Mouse (Mus musculus): ENCODE results near the gene Slc1a2. TPM values are rescaled to one million over a fixed set of nuclear protein-coding genes. Genes with fewer than 3 reads are reported as not detected.

Gene Slc1a2
- polyA plus RNA-seq, 1 experiment from 2014 or later = 13.1 TPM

- no peaks in the 10 kb centered on the region for H3K9me3 ChIP-seq
- H3K27ac ChIP-seq = no peak overlapping the region
- H3K4me2 ChIP-seq = no peak overlapping the region
- ATAC-seq (ENCODE audit: low FRiP score) = no peak
- no peaks in the 10 kb centered on the region for H3K36me3 ChIP-seq (replicated peaks)
- no peak overlapping the region for H3K9ac ChIP-seq
- H3K4me3 ChIP-seq (replicated peaks) = no peak overlapping the region
- H3K4me1 ChIP-seq = peaks cover 21% of the 10 kb centered on the region
- 88% methylated on average over 4 of the region's 4 CpGs for whole genome bisulfite sequencing
- no peaks in the 10 kb centered on the region for H3K27me3 ChIP-seq
Observed at GRCm38 (mm10) chr2:102733128-102733527, 74.7 kb downstream of the Slc1a2 start.

GRCm38 (mm10) chr2:102734055-102734454, 75.6 kb downstream of the Slc1a2 start:
- no peak overlapping the region for H3K9ac ChIP-seq
- no peaks in the 10 kb centered on the region for H3K36me3 ChIP-seq (replicated peaks)
- WGBS = 88% methylated on average over 3 of the region's 3 CpGs
- H3K9me3 ChIP-seq = no peaks in the 10 kb centered on the region
- no peak overlapping the region for H3K4me3 ChIP-seq (replicated peaks)
- H3K4me2 ChIP-seq = no peak overlapping the region
- no peak for ATAC-seq (ENCODE audit: low FRiP score)
- peaks cover 21% of the 10 kb centered on the region for H3K4me1 ChIP-seq
- no peaks in the 10 kb centered on the region for H3K27me3 ChIP-seq
- no peak overlapping the region for H3K27ac ChIP-seq

- Histone ChIP-seq H3K9ac (no peak overlapping the region), H3K4me3 (replicated peaks) (no peak overlapping the region), H3K27me3 (no peaks in the 10 kb centered on the region), H3K4me2 (no peak overlapping the region), H3K4me1 (peaks cover 21% of the 10 kb centered on the region), H3K27ac (no peak overlapping the region), H3K9me3 (no peaks in the 10 kb centered on the region), H3K36me3 (replicated peaks) (0 out of 2 replicates have a peak, but pooled peaks cover 2% of the 10 kb centered on the region)
- ATAC-seq (ENCODE audit: low FRiP score) = no peak
- 83% methylated on average over 2 of the region's 2 CpGs for WGBS
Observed at GRCm38 (mm10) chr2:102735031-102735430, 76.6 kb downstream of the Slc1a2 start.

- H3K4me2 ChIP-seq = no peak overlapping the region
- H3K9me3 ChIP-seq = no peaks in the 10 kb centered on the region
- no peak for ATAC-seq (ENCODE audit: low FRiP score)
- H3K27ac ChIP-seq = no peak overlapping the region
- H3K4me3 ChIP-seq (replicated peaks) = no peak overlapping the region
- WGBS = 94% methylated on average over 9 of the region's 9 CpGs
- no peak overlapping the region for H3K9ac ChIP-seq
- H3K36me3 ChIP-seq (replicated peaks) = 0 out of 2 replicates have a peak, but pooled peaks cover 2% of the 10 kb centered on the region
- H3K27me3 ChIP-seq = no peaks in the 10 kb centered on the region
- peaks cover 13% of the 10 kb centered on the region for H3K4me1 ChIP-seq
Observed at GRCm38 (mm10) chr2:102735811-102736210, 77.4 kb downstream of the Slc1a2 start.

DNA sequence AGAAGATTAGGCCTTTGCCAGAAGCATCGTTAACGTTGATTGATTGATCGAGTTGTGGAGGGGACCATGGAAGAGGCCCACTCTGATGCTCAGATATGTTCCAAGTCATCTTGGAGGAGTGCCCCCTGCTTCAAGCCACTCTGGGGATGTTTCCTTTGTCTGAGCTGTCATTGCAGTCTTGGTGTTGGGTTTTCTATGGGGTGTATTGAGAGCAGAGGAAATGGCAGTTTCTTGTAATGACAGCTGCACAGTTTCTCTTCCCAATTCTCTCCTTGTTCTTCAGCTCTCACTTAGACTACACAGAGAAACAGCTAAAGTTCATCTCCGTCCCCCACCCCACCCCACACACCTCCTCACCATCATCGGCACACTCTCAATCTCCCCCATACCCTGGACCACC, 78.0 kb downstream of the Slc1a2 start:
- H3K4me1 ChIP-seq = peaks cover 7% of the 10 kb centered on the region; the same call in 1 of the 2 replicates
- H3K27ac ChIP-seq = no peak overlapping the region
- H3K36me3 ChIP-seq (replicated peaks) = 0 out of 2 replicates have a peak, but pooled peaks cover 2% of the 10 kb centered on the region
- H3K4me2 ChIP-seq = no peak overlapping the region
- no peak overlapping the region for H3K9ac ChIP-seq
- no peak for ATAC-seq (ENCODE audit: low FRiP score)
- H3K4me3 ChIP-seq (replicated peaks) = no peak overlapping the region
- 81% methylated on average over 5 of the region's 5 CpGs for WGBS
- H3K27me3 ChIP-seq = no peaks in the 10 kb centered on the region
- H3K9me3 ChIP-seq = no peaks in the 10 kb centered on the region

- peaks cover under 1% of the 10 kb centered on the region; the same call in 1 of the 2 replicates for H3K4me1 ChIP-seq
- ATAC-seq (ENCODE audit: low FRiP score) = no peak
- H3K4me2 ChIP-seq = no peak overlapping the region
- no peaks in the 10 kb centered on the region for H3K27me3 ChIP-seq
- H3K9me3 ChIP-seq = no peaks in the 10 kb centered on the region
- 0 out of 2 replicates have a peak, but pooled peaks cover 2% of the 10 kb centered on the region for H3K36me3 ChIP-seq (replicated peaks)
- H3K27ac ChIP-seq = no peak overlapping the region
- H3K4me3 ChIP-seq (replicated peaks) = no peak overlapping the region
- 97% methylated on average over 1 of the region's 1 CpGs for WGBS
- H3K9ac ChIP-seq = no peak overlapping the region
Observed at GRCm38 (mm10) chr2:102738852-102739251, 80.4 kb downstream of the Slc1a2 start.

GRCm38 (mm10) chr2:102742685-102743084, 84.2 kb downstream of the Slc1a2 start:
- no peak overlapping the region for H3K9ac ChIP-seq
- no peak for ATAC-seq (ENCODE audit: low FRiP score)
- H3K27ac ChIP-seq = no peak overlapping the region
- no peaks in the 10 kb centered on the region for H3K9me3 ChIP-seq
- H3K36me3 ChIP-seq (replicated peaks) = 0 out of 2 replicates have a peak, but pooled peaks cover 2% of the 10 kb centered on the region
- 73% methylated on average over 5 of the region's 5 CpGs for WGBS
- no peak overlapping the region for H3K4me2 ChIP-seq
- H3K4me1 ChIP-seq = peaks cover 21% of the 10 kb centered on the region
- no peaks in the 10 kb centered on the region for H3K27me3 ChIP-seq
- no peak overlapping the region for H3K4me3 ChIP-seq (replicated peaks)

DNA sequence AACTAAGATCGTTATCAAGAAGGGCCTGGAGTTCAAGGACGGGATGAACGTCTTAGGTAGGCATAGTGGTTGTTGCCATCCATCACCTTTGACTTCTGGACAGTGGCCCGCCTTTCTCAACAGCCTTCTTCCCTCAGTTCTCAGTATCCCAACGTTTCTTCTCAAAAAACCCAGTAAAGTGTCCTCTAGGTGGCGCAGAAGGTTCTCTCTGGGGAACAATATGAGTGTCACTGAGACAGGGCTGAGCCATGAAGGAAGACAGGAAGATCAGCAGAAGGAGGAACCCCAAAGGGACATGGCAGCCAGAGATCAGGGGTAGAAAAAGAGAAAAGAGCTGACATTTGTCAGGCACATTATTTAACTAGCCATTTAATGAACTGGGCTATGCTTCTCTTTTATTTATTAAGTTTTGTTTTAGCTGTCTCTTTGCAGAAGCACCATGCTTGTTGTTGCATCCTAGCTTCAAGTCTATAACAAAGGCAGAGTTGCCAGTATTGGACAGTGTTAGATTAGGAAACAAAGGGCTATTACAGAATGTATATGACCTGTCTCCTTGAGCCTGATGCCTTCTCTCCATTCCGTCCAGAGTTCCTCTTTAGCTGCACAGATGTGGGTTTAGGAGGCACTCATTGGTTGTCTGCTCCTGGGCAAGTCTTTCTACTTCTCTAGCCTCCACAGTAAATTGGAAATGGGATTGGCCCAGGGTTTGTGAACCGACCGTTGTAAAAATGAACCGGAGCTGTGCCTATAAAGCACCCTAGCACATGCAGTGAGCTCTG, 85.6 kb downstream of the Slc1a2 start:
- no peak for ATAC-seq (ENCODE audit: low FRiP score)
- Histone ChIP-seq H3K4me3 (replicated peaks) (no peak overlapping the region), H3K27ac (no peak overlapping the region), H3K9ac (no peak overlapping the region), H3K4me1 (peaks cover 21% of the 10 kb centered on the region), H3K4me2 (no peak overlapping the region), H3K36me3 (replicated peaks) (0 out of 2 replicates have a peak, but pooled peaks cover 6% of the 10 kb centered on the region), H3K27me3 (no peaks in the 10 kb centered on the region), H3K9me3 (no peaks in the 10 kb centered on the region)
- 63% methylated on average over 10 of the region's 10 CpGs for WGBS

DNA sequence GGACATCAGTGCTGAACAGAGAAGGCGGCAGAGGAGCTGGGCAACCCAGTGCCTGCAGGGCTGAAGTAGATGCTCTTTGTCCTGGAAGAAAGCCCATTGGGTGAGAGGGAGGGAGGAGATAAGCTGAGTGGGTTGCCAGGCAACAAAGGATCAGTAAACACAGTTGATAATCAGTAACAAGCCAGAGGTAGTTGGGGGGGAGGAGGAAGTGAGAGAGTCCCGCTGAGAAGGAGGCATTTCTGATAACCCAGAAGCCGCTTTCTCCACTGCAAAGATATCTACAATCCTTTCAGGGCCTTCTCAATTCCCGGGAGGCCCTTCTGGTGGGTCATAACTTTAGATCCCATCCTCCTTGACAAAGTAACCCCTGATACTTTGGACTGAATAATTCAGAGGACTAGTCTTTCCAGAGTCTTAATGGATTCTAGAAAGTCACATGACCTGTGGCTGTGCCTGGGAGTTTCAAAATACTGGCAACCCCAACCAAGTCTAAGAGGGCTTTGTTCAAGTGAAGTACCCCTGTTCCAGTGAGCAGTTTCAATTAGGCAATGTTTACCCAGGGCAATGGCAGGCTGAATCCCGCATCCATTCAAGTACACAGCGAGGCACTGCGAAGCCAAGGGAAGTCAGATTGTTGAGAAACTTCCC, 86.9 kb downstream of the Slc1a2 start:
- no peak overlapping the region for H3K4me3 ChIP-seq (replicated peaks)
- ATAC-seq (ENCODE audit: low FRiP score) = peak; percentile 96
- WGBS = 2% methylated on average over 7 of the region's 7 CpGs
- no peaks in the 10 kb centered on the region for H3K9me3 ChIP-seq
- 0 out of 2 replicates have a peak, but pooled peaks cover 4% of the 10 kb centered on the region for H3K36me3 ChIP-seq (replicated peaks)
- H3K4me1 ChIP-seq = peaks cover 21% of the 10 kb centered on the region
- H3K4me2 ChIP-seq = peak overlapping the region; percentile 41
- no peaks in the 10 kb centered on the region for H3K27me3 ChIP-seq
- no peak overlapping the region for H3K9ac ChIP-seq
- peak overlapping the region; percentile 71 for H3K27ac ChIP-seq

GRCm38 (mm10) chr2:102747758-102748157, 89.3 kb downstream of the Slc1a2 start:
- Histone ChIP-seq H3K4me1 (peaks cover 21% of the 10 kb centered on the region), H3K27me3 (no peaks in the 10 kb centered on the region), H3K4me3 (replicated peaks) (no peak overlapping the region), H3K9ac (no peak overlapping the region), H3K9me3 (no peaks in the 10 kb centered on the region), H3K27ac (no peak overlapping the region), H3K36me3 (replicated peaks) (0 out of 2 replicates have a peak, but pooled peaks cover 4% of the 10 kb centered on the region), H3K4me2 (no peak overlapping the region)
- no peak for ATAC-seq (ENCODE audit: low FRiP score)
- WGBS = 89% methylated on average over 3 of the region's 3 CpGs

GRCm38 (mm10) chr2:102749926-102750325, 91.5 kb downstream of the Slc1a2 start:
- peaks cover 10% of the 10 kb centered on the region for H3K4me1 ChIP-seq
- WGBS = 92% methylated on average over 2 of the region's 2 CpGs
- no peak overlapping the region for H3K4me2 ChIP-seq
- H3K9ac ChIP-seq = no peak overlapping the region
- no peak overlapping the region for H3K4me3 ChIP-seq (replicated peaks)
- no peaks in the 10 kb centered on the region for H3K9me3 ChIP-seq
- 0 out of 2 replicates have a peak, but pooled peaks cover 4% of the 10 kb centered on the region for H3K36me3 ChIP-seq (replicated peaks)
- H3K27me3 ChIP-seq = no peaks in the 10 kb centered on the region
- no peak overlapping the region for H3K27ac ChIP-seq
- ATAC-seq (ENCODE audit: low FRiP score) = no peak

DNA sequence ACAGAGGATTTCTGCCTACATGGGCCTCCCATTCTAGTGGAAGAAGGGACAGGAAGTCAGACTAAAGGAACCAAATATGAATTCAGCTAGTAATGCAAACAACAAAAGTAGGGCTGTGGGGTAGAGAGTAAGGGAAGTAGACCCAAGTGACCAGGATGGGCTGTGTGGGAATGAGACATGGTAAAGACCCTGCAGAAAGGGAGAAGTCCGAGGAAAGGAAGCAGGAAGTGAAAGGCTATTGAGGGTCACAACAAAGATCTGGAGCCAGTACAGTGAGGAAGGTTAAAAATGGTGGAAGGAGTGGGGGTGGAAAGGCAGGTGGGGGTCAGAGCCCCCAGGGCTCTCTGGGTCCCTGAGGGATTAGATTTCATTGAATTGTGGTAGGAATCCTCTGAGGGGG, 93.4 kb downstream of the Slc1a2 start:
- H3K9me3 ChIP-seq = no peaks in the 10 kb centered on the region
- no peaks in the 10 kb centered on the region for H3K4me1 ChIP-seq
- no peaks in the 10 kb centered on the region for H3K27me3 ChIP-seq
- no peak for ATAC-seq (ENCODE audit: low FRiP score)
- H3K27ac ChIP-seq = no peak overlapping the region
- H3K4me2 ChIP-seq = no peak overlapping the region
- H3K9ac ChIP-seq = no peak overlapping the region
- 74% methylated on average over 1 of the region's 1 CpGs for WGBS
- H3K36me3 ChIP-seq (replicated peaks) = 0 out of 2 replicates have a peak, but pooled peaks cover 4% of the 10 kb centered on the region
- H3K4me3 ChIP-seq (replicated peaks) = no peak overlapping the region
